Mouse (Mus musculus) A20 (cell line): ENCODE measurements around the gene Chd9.

Experiments used
- DNase-seq: peaks from one replicate; pipeline ENCODE4 v3.0.0-alpha.2; 2011; ENCODE audit warnings: low read depth, low spot score

The Chd9 gene

DNA sequence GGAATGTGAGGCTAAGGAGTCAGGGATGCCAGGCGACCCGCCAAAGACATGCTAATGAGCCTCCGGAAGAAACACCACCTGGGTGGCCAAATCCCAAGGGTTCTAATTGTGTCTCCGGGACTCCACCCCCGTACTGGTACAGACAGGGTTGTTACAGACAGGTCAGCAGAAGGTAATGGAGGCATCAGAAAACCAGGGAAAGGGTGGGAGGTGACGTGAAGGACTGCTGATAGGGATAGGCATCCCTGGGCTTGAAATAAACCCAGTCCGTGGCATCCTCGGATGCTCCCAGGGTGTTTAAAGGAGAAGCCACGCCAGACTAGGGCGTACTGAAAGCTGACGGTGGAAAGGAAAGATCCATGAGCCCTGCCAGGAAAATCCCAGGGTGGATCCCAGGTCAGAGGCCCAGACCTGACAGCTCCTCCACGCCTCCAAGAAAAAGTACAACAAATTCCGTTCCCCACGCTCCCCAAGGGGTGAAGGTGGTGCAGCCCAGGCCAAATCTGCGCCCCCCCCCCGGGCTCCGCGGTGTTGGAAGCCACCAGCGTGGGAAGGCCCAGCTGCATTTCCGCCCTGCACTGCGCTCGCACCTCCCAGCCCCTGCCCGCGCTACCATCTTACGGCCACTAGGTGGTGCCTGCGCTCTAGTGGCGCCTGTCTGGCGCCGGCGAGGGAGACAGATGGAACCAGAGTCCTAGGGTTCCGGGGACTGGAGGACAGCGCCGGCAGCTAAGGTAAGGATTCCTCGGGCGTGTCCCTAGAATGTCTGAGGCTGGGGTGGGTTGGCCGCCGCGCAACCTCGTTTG, at the start of gene Chd9:
Gene Chd9 (plus strand): TSS at position 172 of the 806 bp plus-strand sequence.
- DNase-seq, result peak; percentile 94

DNA sequence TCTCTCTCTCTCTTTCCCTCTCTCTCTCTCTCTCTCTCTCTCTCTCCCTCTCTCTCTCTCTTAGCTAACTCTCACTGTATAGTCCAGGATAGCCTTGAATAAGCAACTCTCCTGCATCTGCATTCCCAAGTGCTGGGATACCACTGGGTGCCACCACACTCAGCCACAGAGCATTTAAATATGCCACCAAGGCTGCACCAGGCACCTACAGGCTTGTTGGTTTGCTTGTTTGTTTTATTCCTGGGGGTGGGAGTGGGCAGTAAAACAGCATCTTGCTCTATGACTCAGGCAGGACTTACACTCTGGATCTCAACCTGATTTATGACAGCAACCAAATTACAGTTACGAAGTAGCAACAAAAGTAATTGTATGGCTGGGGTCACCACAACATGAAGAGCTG, 36.5 kb upstream of the Chd9 start:
- DNase-seq, result no peak

DNA sequence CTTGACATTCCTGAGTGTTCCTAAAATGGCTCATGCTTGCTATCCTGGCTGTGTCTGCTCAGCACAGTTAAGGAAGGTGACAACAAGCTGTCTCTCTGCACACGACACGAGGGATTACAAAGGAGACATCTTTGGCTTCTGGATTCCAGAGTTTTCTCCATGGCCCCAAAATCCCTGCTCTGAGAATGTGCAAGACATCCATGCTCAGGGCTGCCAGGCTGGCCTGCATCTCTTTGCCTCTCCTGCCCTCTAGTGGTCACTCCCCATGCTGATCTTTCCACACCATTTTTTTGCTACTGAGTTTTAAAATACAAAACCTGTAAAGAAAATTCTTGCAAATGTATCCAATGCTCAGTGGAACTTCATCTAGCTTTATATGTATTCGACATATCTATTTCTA, 34.4 kb upstream of the Chd9 start:
- DNase-seq, result peak; percentile 68

DNA sequence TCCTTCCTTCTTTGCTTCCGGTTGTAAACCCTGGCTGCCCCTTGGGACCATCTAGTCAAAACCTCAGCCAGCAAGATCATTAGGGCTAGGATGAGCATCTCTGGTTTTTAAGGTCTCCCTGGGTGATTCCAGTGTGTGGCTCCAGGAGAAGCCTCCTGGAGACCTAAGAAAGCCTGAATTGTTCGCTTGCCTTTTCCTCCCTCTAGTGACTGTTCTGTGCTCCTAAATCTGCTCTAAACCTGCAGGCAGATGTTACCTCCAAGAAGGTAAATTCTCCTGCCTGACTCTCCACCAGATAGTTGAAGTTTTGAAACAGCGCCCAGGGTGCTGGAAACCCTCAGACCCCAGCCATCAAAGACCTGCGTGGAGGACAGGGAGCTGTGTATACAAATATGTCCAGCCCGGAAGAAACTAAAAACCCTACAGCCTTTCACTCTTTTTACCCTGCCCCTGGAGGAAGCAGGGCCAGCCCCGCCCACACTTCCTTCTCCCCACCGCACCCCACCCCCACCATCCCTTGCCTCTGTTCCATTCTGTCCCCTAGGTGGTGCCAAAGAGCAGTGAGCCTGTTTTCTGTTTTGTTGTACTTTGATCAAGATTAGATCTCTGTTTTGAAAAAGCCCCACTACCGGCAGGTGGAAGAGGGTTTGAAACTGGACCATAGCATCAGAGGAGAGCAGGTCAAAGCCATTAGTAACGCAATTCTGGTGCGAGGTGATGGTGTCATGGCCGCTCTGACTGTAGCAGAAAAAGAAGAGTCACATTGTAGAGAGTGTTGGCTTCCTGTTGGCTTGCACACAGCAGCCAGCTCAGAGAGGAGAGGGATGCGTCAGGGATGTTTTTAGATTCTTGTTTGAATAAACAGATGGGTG, 32.9 kb upstream of the Chd9 start:
- peak; percentile 89 for DNase-seq

DNA sequence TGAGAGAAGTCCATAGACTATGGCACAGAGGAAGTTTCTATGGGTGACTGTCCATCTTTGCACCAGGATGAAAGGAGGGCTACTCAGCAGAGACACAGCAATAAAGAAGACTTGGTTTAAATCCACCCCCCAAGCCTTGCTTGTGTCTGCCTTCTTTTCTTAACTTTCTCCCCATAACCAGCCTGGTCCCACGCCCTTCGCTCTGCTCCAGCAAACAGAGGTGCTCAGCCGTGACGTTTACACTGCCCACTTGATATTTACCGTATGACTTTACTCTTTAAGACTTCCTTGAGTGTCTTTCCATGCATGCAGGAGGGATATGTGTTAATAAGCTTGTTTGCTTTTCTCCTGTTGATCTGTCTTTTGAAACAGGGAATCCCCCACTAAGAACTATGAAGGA, 28.7 kb upstream of the Chd9 start:
- no peak for DNase-seq

DNA sequence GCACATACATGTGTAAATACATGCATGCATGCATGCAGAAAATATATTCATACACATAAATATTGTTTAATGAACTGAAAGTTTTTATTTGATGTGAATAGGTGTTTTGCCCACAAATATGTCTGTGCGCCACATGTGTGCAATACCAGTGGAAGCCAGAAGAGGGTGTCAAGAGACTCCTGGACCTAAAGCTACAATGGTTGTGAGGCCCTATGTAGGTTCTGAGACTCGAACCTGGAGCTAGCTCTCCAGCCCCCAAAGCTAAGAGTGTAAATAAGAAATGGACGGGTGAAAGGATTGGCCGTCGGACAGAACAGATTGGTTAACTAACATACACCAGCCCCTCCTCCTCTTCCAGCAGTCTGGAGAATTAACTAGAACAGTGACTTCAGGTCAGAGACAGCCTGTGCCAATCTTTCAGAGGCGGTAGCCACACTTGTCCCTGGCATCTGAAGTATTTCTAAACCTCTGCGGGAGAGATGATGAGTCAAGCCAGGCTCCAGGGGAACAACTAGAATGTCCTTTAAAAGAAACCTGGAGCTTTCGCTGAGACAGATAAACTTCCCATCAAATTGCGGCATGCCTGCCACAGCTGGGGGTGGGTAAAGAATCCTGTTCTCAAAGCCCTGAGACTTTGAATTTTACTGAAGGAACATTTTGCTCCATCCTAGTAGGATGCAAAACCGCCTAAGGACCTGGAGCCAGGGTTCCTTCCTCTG, 14.4 kb upstream of the Chd9 start:
- peak; percentile 55 for DNase-seq

DNA sequence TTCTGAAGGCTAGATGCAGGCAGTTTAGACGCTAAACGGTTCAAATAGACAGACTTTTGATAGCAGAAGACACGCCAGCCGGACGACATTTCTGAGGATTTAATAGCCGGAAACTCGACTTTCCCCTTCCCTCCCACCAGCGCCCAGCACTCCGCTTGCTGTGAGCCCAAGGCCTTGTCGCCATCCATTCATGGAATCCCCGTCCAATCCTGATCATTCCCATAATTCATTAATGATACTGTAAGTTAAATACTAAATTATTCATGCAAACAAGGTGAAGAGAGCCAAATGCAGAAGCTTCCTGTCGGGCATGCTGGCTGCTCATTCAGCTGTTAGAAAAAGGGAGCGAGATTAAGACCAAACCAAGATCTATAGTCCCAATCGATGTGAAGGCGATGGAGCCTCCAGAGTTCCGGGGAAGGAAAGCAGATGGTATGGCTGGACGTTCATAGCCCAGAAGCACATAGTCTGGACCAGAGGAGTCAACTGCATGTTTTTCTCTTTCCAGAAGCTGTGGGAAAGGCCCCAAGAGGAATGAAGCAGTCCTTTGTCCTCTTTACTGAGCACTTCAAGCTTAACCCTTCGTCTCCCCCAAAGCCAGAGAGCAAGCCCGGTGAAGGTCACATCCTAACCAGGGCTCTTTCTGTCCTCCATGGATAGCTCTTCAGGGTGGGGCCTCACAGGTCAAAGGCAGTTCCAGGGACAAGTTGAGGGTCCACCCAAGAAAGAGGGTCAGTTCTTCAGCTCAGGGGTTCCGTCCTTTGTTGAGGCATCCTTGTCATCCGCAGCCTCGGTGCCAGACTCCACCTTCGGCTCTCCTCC, 11.9 kb upstream of the Chd9 start:
- DNase-seq, result no peak

DNA sequence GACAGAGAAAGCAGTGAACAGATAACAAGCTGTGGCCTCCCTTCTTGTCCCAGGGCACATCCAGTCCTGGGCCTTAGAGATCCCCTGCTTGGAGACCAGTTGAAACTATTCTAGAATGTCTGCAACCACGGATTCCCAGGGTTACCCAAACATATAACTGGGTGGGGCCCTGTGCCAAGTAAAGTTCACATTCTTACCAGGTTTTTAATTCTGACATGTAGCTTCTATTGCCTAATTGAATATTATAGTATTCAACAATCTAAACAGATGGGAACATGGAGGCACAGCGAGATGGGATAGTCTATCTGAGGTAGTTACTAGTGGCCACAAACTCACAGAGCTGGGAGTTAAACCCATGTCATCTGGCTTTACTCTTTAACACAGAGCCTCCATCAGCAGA, 10.9 kb upstream of the Chd9 start, which contains the start of gene Gm19935:
Gene Gm19935 (minus strand): TSS at position 101 of the 400 bp plus-strand sequence.
- DNase-seq, result no peak

DNA sequence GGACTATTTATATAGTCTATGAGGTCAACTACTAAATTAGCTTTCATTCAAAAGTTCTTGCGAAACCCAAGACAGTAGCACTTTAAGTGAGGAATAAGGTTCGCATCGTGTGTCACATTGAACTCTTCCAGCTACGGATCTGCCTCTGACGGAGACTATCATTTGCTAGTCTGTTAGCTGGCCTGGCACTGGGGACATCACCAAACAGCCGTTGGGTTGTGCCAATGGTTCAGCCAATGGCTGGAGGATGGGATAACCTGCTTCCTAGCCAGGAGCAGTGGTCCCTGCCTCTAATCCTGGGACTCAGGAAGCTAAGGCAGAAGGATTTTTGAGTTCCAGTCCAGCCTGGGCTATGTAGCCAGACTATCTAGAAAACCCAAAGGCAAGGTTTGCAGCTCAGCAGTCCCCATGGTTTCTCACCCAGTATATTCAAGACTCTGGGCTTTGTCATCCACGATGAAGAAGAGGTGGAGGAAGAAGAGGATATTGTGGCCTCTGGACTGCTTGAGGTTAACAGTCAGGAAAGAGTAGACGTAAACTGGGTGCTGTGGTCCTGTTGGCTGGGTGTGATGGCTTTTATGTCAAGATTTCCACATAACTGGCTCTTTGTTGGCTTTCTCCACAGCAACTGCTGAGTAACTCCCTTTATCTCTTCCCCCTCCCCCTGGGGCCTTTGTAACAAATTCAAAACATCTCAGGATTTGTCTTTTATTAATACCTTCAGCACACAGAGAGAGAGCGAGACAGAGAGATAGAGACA, 8.4 kb upstream of the Chd9 start:
- DNase-seq, result no peak

DNA sequence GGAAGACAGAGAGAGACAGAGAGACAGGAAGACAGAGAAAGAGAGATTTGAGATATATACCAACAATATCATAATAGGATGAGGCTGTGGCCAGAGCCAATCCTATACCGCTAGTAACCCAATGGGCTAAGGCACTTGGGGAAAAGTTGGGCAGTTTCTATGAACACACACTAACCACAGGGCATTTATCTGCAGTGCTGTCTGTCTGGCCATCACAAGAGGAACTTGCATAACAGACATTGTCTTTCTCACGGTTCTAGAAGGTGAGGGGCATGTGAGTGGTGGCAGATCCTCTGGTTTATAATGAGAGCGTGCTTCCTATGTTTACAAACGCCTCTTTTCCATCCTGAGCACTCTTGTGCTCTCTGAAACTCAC, 7.8 kb upstream of the Chd9 start:
- DNase-seq, result no peak

DNA sequence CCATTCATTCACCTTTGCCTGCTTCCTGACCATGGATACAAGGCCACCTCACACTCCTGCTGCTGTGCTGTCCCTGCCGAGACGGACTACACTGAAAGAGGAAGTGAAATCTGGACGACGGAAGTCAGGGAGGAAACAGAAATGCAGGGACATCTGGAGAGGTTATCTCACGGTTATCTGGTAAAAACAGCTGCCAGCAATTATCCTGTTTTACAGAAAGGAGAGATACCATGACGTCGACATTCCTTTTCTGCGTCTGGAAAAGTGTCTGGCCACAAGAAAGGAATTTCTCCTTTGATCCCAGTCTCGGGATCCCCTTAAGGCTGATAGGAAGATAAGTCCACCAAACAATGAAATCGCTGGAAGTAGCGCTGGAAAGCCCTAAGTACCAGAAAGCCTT, 5.7 kb upstream of the Chd9 start:
- peak; percentile 27 for DNase-seq

DNA sequence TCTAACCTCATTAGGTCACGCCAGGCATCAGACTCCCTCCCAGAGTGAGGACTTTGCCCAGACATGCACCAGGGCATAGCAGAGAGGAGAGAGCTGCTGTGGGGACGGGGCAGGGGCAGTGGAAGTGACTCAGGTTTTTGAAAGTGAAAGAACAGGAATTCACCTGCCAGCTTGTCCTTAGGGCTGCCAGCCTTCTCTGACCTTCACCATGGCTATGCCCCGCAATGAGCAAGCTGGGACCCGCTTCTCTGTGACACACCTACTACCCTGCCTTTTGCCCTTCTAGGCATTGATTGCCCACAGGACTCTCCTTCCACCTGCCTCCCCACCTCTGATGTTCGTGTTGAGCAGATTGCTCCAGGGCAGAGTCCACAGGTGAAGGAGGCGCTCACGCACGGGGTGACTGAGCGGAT, 2.7 kb upstream of the Chd9 start:
- DNase-seq, result no peak

DNA sequence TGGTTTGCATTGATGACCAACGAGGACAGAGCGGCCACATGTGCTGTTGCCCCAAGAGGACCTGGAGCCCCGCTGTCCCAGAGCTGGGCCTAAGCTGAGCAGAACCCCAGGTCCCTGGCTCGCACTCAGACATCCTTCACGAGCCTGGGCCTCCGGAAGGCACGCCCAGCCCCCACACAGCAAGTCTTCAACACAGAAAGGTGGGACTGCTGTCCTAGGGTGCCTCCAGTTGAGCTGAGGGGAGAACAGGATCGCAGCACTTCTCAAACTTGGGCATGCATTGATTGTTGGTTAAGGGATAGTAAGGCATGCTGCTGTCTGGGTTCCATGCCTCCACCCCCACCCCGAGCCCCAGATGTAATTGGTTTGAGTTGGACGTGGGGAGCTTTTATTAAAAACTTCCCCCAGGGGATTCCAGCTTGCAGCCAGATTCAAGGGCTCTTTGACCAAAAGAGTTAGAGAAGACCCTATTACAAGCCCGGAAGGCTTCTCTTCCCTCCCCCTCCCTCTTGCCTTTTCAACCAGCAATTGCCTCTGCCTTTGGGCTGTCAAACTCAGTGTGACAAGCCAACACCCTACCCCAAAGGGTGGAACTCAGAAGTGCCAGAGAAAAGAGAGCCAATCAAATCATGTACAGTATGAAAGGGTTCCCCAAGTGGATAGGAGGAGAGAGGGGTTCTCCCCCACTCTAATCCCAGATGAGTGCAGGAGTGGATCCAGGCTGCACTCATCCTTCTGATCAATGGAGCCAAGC, 1.0 kb downstream of the Chd9 start:
- no peak for DNase-seq

DNA sequence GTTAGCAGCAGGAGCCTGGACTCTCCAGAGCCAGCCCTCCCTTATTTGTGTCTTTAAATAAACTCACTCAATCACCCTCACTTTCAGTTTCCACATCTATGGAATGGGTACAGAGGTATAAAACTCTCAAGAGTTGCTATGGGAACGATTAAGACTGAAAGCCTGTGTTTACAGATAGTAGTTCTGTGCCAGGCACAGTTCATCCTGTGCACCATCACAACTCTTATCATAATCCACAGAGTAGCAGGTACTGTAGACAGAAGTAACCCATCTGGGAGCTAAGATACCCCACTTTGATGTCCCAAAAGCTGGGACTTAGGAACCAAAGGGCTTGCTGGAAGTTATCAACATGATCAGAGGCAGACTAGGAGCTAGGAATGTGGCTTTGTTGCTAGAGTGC, 1.7 kb downstream of the Chd9 start:
- DNase-seq, result peak; percentile 35

DNA sequence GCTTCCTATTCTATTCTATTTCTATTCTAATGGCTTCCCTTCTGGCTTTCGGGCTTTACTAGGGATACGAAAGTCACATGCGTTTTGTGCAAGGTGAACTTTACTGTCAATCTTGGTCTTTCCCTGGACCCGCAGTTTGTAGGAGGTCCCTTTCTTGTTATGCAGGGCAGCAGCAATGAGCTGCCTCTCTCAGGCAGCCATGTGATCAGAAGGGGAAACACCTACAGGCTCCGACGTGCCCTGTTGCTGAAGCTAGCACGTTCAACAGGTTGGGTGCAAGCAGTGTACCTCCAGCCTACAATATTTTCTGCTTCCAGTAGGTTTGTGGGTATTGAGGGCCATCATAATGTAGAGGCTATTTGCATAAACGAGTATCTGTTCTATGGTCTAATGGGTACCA, 2.8 kb downstream of the Chd9 start:
- DNase-seq, result peak; percentile 54

DNA sequence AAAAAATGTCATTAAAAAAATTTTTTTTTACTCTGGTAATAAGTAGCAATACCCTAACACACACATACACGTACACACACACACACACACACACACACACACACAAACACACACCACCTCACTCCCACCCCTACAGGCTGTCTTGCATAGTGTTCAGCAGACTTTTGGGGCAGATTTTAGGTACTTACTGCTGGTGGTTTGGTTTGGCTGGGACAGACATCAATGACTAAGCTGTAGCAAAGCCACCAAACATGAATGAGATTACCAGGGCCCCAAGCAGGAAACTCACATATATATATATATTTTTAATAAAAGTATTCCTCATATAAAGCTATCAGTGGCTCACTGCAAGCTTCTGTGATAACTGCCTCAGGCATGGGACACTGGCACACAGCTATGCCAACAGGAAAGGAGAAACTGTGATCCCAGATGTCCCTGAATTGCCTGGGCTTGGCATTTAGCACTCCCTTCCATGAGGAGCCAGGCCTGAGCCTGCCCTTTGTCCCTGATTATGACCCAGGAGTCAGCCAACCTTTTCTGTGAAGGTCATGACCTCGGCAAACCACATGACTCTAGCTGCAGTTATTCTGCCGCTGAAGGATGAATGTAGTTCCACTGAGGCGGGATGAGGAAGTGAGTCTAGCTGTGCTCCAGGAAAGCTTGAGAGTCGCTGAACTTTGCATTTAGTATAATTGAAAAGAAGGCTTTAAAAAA, 4.6 kb downstream of the Chd9 start:
- DNase-seq, result no peak

DNA sequence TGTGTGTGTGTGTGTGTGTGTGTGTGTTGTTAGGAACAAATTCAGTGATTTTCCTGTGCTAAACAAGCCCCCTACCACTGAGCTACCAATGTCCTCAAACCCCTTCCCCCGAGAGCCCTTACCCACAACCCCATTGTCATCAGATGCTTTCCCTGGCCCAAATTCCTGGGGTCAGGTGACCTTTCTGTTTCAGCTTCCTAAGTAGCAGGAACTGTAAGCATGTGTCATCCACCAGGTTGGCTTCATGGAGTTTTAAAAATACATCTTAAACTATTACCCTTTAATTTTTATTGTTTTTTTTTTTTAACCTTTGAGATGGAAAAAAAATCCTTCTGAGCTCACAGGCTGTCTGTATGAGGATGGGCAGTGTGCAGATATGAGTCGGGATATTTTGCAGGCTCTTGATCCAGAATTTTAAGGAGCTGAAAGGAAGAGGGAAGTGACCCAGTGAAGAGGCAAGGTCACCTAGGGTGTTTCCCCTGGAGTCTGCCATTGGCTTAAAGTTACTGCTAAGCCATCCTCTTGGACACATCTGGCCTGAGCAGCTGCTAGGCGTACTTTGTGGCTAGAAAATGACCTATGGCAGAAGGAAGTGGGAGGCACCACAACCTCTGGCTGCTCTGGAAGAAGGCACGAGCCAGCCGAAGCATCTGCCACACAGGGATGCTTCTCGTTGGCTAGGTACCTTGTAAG, 5.6 kb downstream of the Chd9 start:
- no peak for DNase-seq

DNA sequence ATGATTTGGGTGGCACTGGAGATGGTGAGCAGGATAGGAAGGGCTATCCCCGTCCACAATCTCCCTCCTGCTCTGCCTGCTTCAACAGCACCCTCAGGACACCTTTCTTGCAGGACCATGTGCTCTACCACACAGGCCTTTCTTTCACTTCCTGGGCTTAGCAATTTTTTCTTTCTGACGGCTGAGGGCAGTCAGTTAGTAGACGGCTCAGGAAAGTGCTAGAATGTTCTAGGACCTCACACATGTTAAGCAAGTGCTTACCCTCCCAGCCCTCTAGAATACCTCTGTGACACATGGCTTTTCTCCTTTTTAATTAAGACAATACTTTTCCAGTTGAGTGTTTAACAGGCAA, 6.1 kb downstream of the Chd9 start:
- no peak for DNase-seq

DNA sequence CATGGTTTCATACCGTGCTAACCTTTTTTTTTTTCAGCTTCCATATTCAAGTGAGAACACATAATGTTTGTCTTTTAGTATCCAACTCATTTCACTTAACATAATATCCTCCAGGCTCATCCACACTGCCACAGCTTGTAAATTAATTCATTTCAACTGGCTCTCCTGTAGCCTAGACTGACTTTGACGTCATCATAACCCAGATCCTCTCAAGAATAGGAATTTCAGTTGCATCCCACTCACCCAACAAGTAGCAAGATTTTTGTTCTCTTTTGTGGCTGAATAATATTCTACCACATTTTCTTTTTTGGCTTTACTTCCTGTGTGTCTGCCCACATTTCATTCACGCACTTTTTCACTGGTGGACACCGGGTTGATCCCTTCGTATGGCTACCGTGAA, 9.3 kb downstream of the Chd9 start:
- no peak for DNase-seq
